Mouse (Mus musculus): ENCODE data around the gene Olfr711. TPM values are rescaled to one million over a fixed set of nuclear protein-coding genes. Genes with fewer than 3 reads are reported as not detected.

The Olfr711 gene
- polyA plus RNA-seq, 1 experiment from 2014 or later: not detected

Other genes with a start within 250 kb of the Olfr711 start
- gene Olfr697, start 233.0 kb downstream of the Olfr711 start, polyA plus RNA-seq (2015; fragmentation: Nextera tagmentation; extraction: Ambion mirVana): not detected in 2 replicates
- not detected in 2 replicates for gene Olfr698, start 220.1 kb downstream of the Olfr711 start, polyA plus RNA-seq (2015; fragmentation: Nextera tagmentation; extraction: Ambion mirVana)
- not detected in 2 replicates for gene Olfr699, start 182.3 kb downstream of the Olfr711 start, polyA plus RNA-seq (2015; fragmentation: Nextera tagmentation; extraction: Ambion mirVana)
- not detected in 2 replicates for gene Olfr700, start 166.6 kb downstream of the Olfr711 start, polyA plus RNA-seq (2015; fragmentation: Nextera tagmentation; extraction: Ambion mirVana)
- not detected in 2 replicates for gene Olfr701, start 161.3 kb downstream of the Olfr711 start, polyA plus RNA-seq (2015; fragmentation: Nextera tagmentation; extraction: Ambion mirVana)
- gene Olfr702, start 141.6 kb downstream of the Olfr711 start, polyA plus RNA-seq (2015; fragmentation: Nextera tagmentation; extraction: Ambion mirVana): not detected in 2 replicates
- gene Olfr703, start 132.1 kb downstream of the Olfr711 start, polyA plus RNA-seq (2015; fragmentation: Nextera tagmentation; extraction: Ambion mirVana): not detected in 2 replicates
- gene Olfr704, start 112.3 kb downstream of the Olfr711 start, polyA plus RNA-seq (2015; fragmentation: Nextera tagmentation; extraction: Ambion mirVana): not detected in 2 replicates
- not detected in 2 replicates for gene Olfr705, start 98.6 kb downstream of the Olfr711 start, polyA plus RNA-seq (2015; fragmentation: Nextera tagmentation; extraction: Ambion mirVana)
- gene Olfr706, start 87.3 kb downstream of the Olfr711 start, polyA plus RNA-seq (2015; fragmentation: Nextera tagmentation; extraction: Ambion mirVana): not detected in 2 replicates
- not detected in 2 replicates for gene Olfr707, start 74.2 kb downstream of the Olfr711 start, polyA plus RNA-seq (2015; fragmentation: Nextera tagmentation; extraction: Ambion mirVana)
- gene Olfr1532-ps1, start 67.5 kb downstream of the Olfr711 start, polyA plus RNA-seq (2015; fragmentation: Nextera tagmentation; extraction: Ambion mirVana): not detected in 2 replicates
- not detected in 2 replicates for gene Olfr709-ps1, start 43.2 kb downstream of the Olfr711 start, polyA plus RNA-seq (2015; fragmentation: Nextera tagmentation; extraction: Ambion mirVana)
- not detected in 2 replicates for gene Olfr710, start 27.1 kb downstream of the Olfr711 start, polyA plus RNA-seq (2015; fragmentation: Nextera tagmentation; extraction: Ambion mirVana)
- not detected in 2 replicates for gene Olfr6, start 11.5 kb downstream of the Olfr711 start, polyA plus RNA-seq (2015; fragmentation: Nextera tagmentation; extraction: Ambion mirVana)
- not detected in 2 replicates for gene Olfr2, start 30.6 kb upstream of the Olfr711 start, polyA plus RNA-seq (2015; fragmentation: Nextera tagmentation; extraction: Ambion mirVana)
- not detected in 2 replicates for gene Olfr713, start 55.7 kb upstream of the Olfr711 start, polyA plus RNA-seq (2015; fragmentation: Nextera tagmentation; extraction: Ambion mirVana)
- not detected in 2 replicates for gene Olfr714, start 95.5 kb upstream of the Olfr711 start, polyA plus RNA-seq (2015; fragmentation: Nextera tagmentation; extraction: Ambion mirVana)
- gene Olfr17, start 117.8 kb upstream of the Olfr711 start, polyA plus RNA-seq (2015; fragmentation: Nextera tagmentation; extraction: Ambion mirVana): not detected in 2 replicates
- gene Olfr715b, start 134.9 kb upstream of the Olfr711 start, polyA plus RNA-seq (2015; fragmentation: Nextera tagmentation; extraction: Ambion mirVana): not detected in 2 replicates
- not detected in 2 replicates for gene Olfr715, start 155.6 kb upstream of the Olfr711 start, polyA plus RNA-seq (2015; fragmentation: Nextera tagmentation; extraction: Ambion mirVana)
- not detected in 2 replicates for gene Olfr716, start 162.9 kb upstream of the Olfr711 start, polyA plus RNA-seq (2015; fragmentation: Nextera tagmentation; extraction: Ambion mirVana)
- not detected in 2 replicates for gene Nlrp14, start 191.5 kb upstream of the Olfr711 start, polyA plus RNA-seq (2015; fragmentation: Nextera tagmentation; extraction: Ambion mirVana)
- gene Rbmxl2, start 234.0 kb upstream of the Olfr711 start, polyA plus RNA-seq (2015; fragmentation: Nextera tagmentation; extraction: Ambion mirVana): not detected in 2 replicates